Mouse (Mus musculus): ENCODE results near the gene Bcar3. TPM values are rescaled to one million over a fixed set of nuclear protein-coding genes. Genes with fewer than 3 reads are reported as not detected.

Bcar3 gene
- polyA plus RNA-seq, 1 experiment from 2014 or later: 6.8 TPM

DNA sequence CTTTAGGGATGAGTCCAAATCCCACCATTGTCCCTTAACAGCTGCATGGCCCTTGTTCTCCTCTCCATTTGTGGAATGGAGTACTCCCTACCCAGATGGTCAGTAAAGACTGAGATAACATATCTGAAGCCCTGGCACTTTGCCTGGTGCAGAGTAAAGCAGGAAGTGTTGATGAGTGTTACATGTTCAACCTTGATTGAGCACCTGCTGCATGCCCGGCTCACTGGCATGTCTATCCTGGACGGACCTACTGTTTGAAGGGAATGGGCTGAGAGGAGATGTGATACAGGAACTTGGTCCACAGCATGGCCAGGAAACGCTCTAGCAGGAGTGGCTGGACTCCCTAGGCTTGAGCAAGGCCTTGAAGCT lies 222.4 kb downstream of the Bcar3 start:
- peaks cover 18% of the 10 kb centered on the region; the same call in 1 of the 2 replicates for H3K4me1 ChIP-seq
- H3K9ac ChIP-seq: no peak overlapping the region
- no peak overlapping the region for H3K4me3 ChIP-seq
- H3K4me2 ChIP-seq: no peak overlapping the region
- no peaks in the 10 kb centered on the region for H3K36me3 ChIP-seq
- no peak for ATAC-seq
- H3K27me3 ChIP-seq (replicated peaks): no peaks in the 10 kb centered on the region
- 62% methylated on average over 3 of the region's 3 CpGs for WGBS (ENCODE audit: insufficient replicate concordance)
- no peak overlapping the region for H3K27ac ChIP-seq
- no peaks in the 10 kb centered on the region for H3K9me3 ChIP-seq (replicated peaks)

DNA sequence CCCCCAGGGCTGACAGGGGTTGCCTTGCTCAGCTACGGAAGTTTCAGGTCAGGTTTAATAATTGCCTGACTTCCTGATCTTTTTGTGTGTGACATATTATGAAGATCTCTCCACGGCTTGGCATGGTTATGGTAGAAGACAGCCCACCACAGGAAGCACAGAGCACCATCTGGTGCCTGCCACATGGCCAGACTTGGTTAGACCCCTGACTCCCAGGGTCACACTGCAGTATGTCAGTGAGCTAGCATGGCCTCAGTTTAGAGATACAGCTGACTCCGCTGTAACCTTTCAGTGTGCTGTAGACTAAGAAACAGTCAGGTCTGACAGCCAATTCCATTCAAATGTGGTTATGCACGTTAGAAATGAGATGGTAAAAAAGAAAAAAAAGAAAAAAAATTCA lies 223.8 kb downstream of the Bcar3 start:
- ATAC-seq: no peak

DNA sequence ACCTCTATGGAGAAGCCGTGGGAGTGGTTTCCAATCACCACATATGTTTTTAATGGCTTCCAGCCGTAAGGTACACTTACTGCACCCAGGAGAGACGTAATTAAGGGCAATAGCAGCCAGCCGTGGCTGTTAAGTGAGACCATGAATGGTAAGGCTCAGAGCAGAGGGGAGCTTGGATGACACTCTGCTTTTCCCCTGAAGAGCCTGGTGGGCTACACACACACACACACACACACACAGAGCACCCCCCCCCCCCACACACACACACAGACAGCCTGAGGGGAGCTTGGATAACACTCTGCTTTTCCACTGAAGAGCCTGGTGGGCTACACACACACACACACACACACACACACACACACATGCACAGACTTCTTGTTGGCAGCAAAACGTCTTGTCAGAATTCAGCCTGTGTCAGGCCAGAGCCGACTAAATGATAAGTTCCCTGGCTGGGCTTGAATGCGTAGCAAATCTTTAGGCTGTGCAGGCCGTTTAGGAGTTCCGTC lies 224.3 kb downstream of the Bcar3 start:
- ATAC-seq: no peak
- H3K9ac ChIP-seq: no peak overlapping the region
- H3K4me3 ChIP-seq: no peak overlapping the region
- H3K36me3 ChIP-seq: no peaks in the 10 kb centered on the region
- no peaks in the 10 kb centered on the region for H3K9me3 ChIP-seq (replicated peaks)
- WGBS (ENCODE audit: insufficient replicate concordance): 59% methylated on average over 9 of the region's 9 CpGs
- H3K4me2 ChIP-seq: no peak overlapping the region
- H3K4me1 ChIP-seq: peaks cover 11% of the 10 kb centered on the region; the same call in 1 of the 2 replicates
- H3K27ac ChIP-seq: no peak overlapping the region
- no peaks in the 10 kb centered on the region for H3K27me3 ChIP-seq (replicated peaks)

More for the DNA sequence above, 223.8 kb downstream of the Bcar3 start:
- no peaks in the 10 kb centered on the region for H3K36me3 ChIP-seq
- WGBS (ENCODE audit: insufficient replicate concordance): 43% methylated on average over 4 of the region's 4 CpGs
- no peak overlapping the region for H3K4me2 ChIP-seq
- H3K4me1 ChIP-seq: peaks cover 14% of the 10 kb centered on the region; the same call in 1 of the 2 replicates
- H3K27me3 ChIP-seq (replicated peaks): no peaks in the 10 kb centered on the region
- no peak overlapping the region for H3K27ac ChIP-seq
- H3K9me3 ChIP-seq (replicated peaks): no peaks in the 10 kb centered on the region
- no peak overlapping the region for H3K9ac ChIP-seq
- H3K4me3 ChIP-seq: no peak overlapping the region

DNA sequence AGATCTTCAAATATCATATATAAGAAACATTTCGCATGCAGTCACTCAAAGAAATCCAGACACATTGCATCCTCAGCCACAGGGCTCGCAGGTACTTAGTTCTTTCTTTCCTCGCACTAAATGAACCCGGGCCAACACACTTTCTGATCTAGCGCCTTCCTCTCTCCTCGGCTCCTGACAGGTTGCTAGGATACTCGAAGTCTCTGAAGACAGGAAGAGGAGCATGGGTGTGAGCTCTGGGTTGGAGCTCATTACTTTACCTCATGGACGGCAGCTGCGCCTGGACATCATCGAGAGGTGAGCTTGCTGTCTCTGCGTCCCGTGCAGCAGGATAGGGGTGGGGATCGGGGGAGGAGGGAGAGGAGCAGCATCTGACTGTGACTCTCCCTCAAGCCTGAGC lies 225.1 kb downstream of the Bcar3 start:
- H3K9me3 ChIP-seq (replicated peaks): no peaks in the 10 kb centered on the region
- H3K4me3 ChIP-seq: no peak overlapping the region
- no peaks in the 10 kb centered on the region for H3K36me3 ChIP-seq
- H3K9ac ChIP-seq: no peak overlapping the region
- ATAC-seq: no peak
- no peak overlapping the region for H3K27ac ChIP-seq
- no peaks in the 10 kb centered on the region for H3K27me3 ChIP-seq (replicated peaks)
- H3K4me2 ChIP-seq: no peak overlapping the region
- peaks cover 11% of the 10 kb centered on the region; the same call in 1 of the 2 replicates for H3K4me1 ChIP-seq
- WGBS (ENCODE audit: insufficient replicate concordance): 64% methylated on average over 13 of the region's 13 CpGs

DNA sequence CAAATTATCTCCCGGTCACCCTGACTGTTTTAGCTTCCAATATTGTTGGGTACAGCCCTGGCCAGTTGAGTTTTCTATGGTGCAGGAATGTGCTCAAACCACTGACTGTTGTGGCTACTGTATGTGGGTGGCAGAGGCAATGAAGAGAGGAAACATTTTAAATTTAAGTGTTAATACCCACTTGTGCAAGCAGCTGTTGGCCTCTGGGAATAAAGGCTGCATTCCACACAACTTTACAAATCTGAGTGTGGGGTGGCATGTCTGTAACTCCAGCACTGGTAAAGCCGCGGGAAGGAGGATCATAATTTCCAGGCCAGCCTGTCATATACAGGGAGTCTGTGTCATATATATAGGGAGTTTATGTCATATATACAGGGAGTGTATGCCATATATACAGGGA lies 226.4 kb downstream of the Bcar3 start:
- 71% methylated on average over 3 of the region's 3 CpGs for WGBS (ENCODE audit: insufficient replicate concordance)
- H3K27ac ChIP-seq: no peak overlapping the region
- H3K4me3 ChIP-seq: no peak overlapping the region
- no peaks in the 10 kb centered on the region for H3K36me3 ChIP-seq
- H3K27me3 ChIP-seq (replicated peaks): no peaks in the 10 kb centered on the region
- no peak overlapping the region for H3K9ac ChIP-seq
- peaks cover 11% of the 10 kb centered on the region; the same call in 1 of the 2 replicates for H3K4me1 ChIP-seq
- no peak overlapping the region for H3K4me2 ChIP-seq
- H3K9me3 ChIP-seq (replicated peaks): no peaks in the 10 kb centered on the region
- ATAC-seq: no peak

DNA sequence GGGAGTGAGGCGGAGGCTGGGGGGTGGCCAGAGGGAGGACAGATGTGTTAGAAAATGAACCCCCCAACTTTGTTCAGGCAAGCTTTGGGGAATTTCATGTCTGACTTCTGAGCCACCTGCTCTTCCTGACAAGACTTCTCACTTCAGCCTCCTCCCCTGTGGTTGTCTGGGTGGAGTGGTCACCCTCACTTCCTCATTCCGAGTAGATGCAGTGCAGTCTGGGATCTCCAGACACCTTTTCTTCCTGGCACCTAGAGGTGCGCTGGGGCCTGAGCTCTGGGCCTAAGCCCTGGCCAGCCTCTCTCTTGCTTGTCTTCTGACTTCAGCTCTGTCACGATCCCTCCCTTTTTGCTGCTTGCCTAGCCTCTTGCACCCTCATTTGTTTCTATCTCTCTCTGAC lies 226.9 kb downstream of the Bcar3 start:
- H3K9me3 ChIP-seq (replicated peaks): no peaks in the 10 kb centered on the region
- WGBS (ENCODE audit: insufficient replicate concordance): 44% methylated on average over 4 of the region's 4 CpGs

DNA sequence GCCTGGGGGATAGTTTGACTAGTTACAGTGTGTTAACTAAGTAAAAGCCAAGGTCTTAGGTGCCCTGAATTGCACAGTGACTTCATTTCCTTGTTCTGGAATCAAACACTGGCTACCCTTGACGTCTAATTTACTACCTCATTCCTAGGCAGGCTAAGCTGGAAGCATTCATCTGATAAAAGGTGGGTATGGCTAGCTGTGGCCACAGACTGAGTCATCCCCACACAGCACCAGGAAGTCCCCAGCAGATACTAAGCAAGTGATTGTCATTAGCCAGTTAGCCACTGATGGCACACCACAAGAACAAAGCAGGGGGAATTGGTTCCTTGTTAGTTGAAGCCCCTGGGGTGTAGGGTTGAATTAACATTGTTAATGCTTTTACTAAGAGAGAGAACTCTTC lies 227.4 kb downstream of the Bcar3 start:
- ATAC-seq: 0 out of 2 replicates have a peak, but pooled peaks have one; percentile 30

More for the DNA sequence above, 226.9 kb downstream of the Bcar3 start:
- H3K4me1 ChIP-seq: peaks cover 11% of the 10 kb centered on the region; the same call in 1 of the 2 replicates
- no peaks in the 10 kb centered on the region for H3K27me3 ChIP-seq (replicated peaks)
- ATAC-seq: no peak
- H3K27ac ChIP-seq: no peak overlapping the region
- H3K4me2 ChIP-seq: no peak overlapping the region
- H3K4me3 ChIP-seq: no peak overlapping the region
- H3K36me3 ChIP-seq: no peaks in the 10 kb centered on the region
- H3K9ac ChIP-seq: no peak overlapping the region

DNA sequence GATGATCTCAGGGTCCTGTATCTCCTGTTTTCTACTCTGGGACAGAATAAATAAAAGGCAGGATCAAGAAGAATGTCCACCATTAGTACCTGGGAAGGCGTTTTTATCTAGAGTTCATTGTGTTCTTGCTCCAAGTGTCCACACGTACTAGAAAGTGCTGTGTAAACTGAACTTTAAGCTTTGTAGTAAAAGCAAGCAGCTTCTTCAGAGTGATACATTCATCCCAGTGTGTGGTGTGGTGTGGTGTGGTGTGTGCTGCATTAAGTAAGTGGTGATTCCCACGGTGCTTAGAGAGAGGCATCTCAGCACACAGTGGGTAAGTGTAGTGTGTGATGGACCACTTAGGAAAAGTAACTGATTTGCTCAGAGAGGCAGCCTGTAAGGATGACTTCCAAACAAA lies 234.5 kb downstream of the Bcar3 start:
- Histone ChIP-seq H3K27me3 (replicated peaks) (no peaks in the 10 kb centered on the region), H3K9ac (no peak overlapping the region), H3K27ac (no peak overlapping the region), H3K4me1 (no peaks in the 10 kb centered on the region), H3K4me3 (no peak overlapping the region), H3K4me2 (no peak overlapping the region), H3K9me3 (replicated peaks) (no peaks in the 10 kb centered on the region), H3K36me3 (no peaks in the 10 kb centered on the region)
- ATAC-seq: no peak
- 64% methylated on average over 3 of the region's 3 CpGs for WGBS (ENCODE audit: insufficient replicate concordance)

More for the DNA sequence above, 227.4 kb downstream of the Bcar3 start:
- 16% methylated on average over 1 of the region's 1 CpGs for WGBS (ENCODE audit: insufficient replicate concordance)
- Histone ChIP-seq H3K4me2 (no peak overlapping the region), H3K4me1 (peaks cover 11% of the 10 kb centered on the region; the same call in 1 of the 2 replicates), H3K4me3 (no peak overlapping the region), H3K9me3 (replicated peaks) (no peaks in the 10 kb centered on the region), H3K27ac (no peak overlapping the region), H3K27me3 (replicated peaks) (no peaks in the 10 kb centered on the region), H3K9ac (no peak overlapping the region), H3K36me3 (no peaks in the 10 kb centered on the region)

DNA sequence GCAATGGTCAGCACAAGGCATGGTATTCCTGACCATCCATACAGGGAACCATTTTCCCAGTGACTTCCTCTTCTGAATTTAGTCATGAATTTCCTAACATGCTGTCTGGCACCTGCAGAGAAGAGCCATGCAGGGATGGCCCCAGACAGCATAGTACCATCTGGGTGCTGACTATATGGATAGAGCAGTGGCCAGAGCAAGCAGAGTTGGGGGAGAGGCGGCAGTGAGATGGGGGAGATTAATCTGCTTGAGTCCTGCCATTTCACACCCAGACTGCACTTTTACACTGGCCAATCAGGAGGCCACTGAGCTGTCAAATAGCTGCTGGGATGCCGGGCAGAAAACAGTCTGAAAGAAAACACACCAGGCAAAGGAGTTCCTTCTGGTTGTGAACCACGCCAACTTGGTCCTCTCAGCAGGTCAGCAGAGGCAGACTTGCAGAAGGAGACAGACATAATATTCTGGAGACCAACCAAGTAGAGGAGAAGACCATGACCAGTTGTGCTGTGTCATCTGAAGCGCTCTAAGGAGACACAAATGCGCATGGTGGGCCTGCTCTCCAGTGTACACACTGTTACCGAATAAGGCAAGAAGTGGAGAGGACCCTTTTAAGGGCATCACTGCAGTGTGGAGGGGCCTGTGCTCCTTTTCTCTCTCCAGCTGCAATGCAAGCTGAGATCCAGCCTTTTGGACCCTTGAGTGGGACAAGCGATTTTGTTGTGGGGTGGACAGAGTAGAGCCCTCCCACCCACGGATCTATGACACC lies 242.2 kb downstream of the Bcar3 start:
- Histone ChIP-seq H3K9me3 (replicated peaks) (no peaks in the 10 kb centered on the region), H3K36me3 (0 out of 2 replicates have a peak, but pooled peaks cover 5% of the 10 kb centered on the region), H3K4me3 (no peak overlapping the region), H3K27me3 (replicated peaks) (no peaks in the 10 kb centered on the region), H3K9ac (no peak overlapping the region), H3K27ac (no peak overlapping the region), H3K4me2 (no peak overlapping the region), H3K4me1 (no peaks in the 10 kb centered on the region)
- ATAC-seq: no peak
- WGBS (ENCODE audit: insufficient replicate concordance): 76% methylated on average over 8 of the region's 8 CpGs

DNA sequence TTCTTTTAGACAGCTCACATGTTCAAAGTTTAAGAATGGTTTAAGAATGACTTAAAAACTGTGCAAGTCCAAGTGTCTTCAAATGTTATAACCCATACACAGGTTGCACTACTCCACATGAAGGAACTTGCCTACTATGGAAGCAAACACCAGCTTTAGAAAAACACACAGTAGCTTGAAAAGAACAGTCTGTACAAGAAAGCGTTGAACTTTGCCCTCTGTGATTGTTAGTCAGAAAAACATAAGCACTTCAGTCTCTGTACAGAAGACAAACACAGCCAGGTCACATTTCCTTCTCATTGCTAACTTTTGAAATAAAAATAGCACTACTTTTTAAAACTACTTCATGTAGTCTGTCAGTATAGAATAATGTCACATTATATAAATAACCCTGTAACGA lies 244.9 kb downstream of the Bcar3 start:
- H3K4me3 ChIP-seq: no peak overlapping the region
- ATAC-seq: no peak
- no peak overlapping the region for H3K4me2 ChIP-seq
- no peak overlapping the region for H3K27ac ChIP-seq
- no peaks in the 10 kb centered on the region for H3K9me3 ChIP-seq (replicated peaks)
- H3K4me1 ChIP-seq: no peaks in the 10 kb centered on the region
- 76% methylated on average over 2 of the region's 2 CpGs for WGBS (ENCODE audit: insufficient replicate concordance)
- H3K27me3 ChIP-seq (replicated peaks): no peaks in the 10 kb centered on the region
- no peak overlapping the region for H3K9ac ChIP-seq
- peaks cover 8% of the 10 kb centered on the region; the same call in 1 of the 2 replicates for H3K36me3 ChIP-seq

DNA sequence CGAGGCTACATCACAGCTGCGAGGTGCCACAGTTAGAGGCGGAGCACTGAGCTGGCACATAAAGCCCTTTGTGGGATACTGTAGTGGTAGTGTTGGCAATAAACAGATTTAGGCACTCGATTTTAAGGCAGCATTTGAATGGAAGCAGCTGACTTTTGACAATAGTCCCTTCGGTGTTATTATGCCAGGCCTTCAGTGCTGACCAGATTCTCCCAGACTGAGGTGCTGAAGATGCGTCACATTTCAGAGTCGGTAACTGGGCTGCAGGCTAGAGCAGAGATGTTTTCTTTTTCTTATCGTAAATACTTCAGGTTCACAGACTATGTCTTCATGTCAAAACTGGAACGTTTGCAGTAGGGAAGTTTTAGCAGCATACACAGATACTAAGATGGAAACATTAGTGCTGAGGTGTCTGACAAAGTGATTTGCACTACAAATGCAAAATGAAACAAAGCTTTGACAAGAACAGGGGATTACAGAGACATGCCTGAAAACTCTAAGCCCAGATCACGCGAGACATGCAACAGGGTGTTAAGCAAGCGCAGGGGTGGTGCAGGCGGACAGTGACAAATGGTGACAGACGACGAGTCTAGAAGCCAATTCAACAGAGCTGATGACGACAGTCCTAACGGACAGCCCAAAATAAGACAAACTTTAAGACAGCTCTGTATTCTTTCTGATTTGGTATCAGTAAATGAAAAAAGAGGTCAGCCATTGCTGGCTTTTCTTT lies 246.2 kb downstream of the Bcar3 start:
- H3K4me2 ChIP-seq: no peak overlapping the region
- no peak overlapping the region for H3K9ac ChIP-seq
- H3K4me3 ChIP-seq: no peak overlapping the region
- no peaks in the 10 kb centered on the region for H3K27me3 ChIP-seq (replicated peaks)
- no peaks in the 10 kb centered on the region for H3K9me3 ChIP-seq (replicated peaks)
- no peak for ATAC-seq
- H3K27ac ChIP-seq: no peak overlapping the region
- WGBS (ENCODE audit: insufficient replicate concordance): 79% methylated on average over 17 of the region's 17 CpGs
- no peaks in the 10 kb centered on the region for H3K4me1 ChIP-seq
- peaks cover 13% of the 10 kb centered on the region; the same call in 1 of the 2 replicates for H3K36me3 ChIP-seq

DNA sequence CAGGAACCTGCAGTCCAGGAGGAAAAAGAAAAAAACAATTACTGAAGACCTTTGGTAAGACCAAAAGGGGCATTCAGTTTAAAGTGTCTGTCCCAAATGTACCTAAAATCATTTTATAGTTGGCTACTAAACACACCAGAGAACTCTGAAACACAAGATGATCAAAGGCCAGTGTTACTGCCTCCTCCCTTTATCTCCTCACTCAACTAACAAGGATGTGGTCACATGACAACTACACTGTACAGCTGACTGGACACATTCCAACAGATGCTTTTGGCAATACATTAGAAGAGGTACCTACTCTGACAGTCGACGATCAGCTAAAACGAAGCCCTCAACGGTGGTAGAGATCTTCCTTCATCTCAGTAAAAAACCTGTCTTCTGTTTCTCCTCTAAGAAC lies 247.0 kb downstream of the Bcar3 start:
- Histone ChIP-seq H3K4me3 (no peak overlapping the region), H3K4me1 (no peaks in the 10 kb centered on the region), H3K27ac (no peak overlapping the region), H3K9ac (no peak overlapping the region), H3K9me3 (replicated peaks) (no peaks in the 10 kb centered on the region), H3K4me2 (no peak overlapping the region), H3K36me3 (peaks cover 13% of the 10 kb centered on the region; the same call in 1 of the 2 replicates), H3K27me3 (replicated peaks) (no peaks in the 10 kb centered on the region)
- WGBS (ENCODE audit: insufficient replicate concordance): 80% methylated on average over 4 of the region's 4 CpGs
- ATAC-seq: no peak
